Mouse (Mus musculus) small intestine, adult 2 months (tissue): ENCODE data around the gene Cacna2d3.

Experiments
- CTCF ChIP-seq: fragments of 200-500 bp; IDR thresholded peaks from 2 replicates; pipeline ENCODE4 v1.5.1; 2012; ENCODE audit warnings: low read depth, mild to moderate bottlenecking, control low read depth, inconsistent platforms, low read length, moderate library complexity, mixed read lengths; ENCODE audit not compliant: insufficient replicate concordance, insufficient read length; ENCODE audit errors: extremely low read depth
- POLR2A ChIP-seq: fragments of 200-500 bp; IDR thresholded peaks from 2 replicates; pipeline ENCODE4 v1.6.1; 2012; ENCODE audit warnings: low read depth, mild to moderate bottlenecking, control low read depth, inconsistent platforms, low read length, moderate library complexity

GRCm38 (mm10) chr14:29669826-29670225 lies 51.8 kb downstream of the Cacna2d3 start:
- TF ChIP-seq CTCF = no peak
- TF ChIP-seq POLR2A = no peak
